Mouse (Mus musculus): ENCODE measurements around the gene Fgfr2. TPM values are rescaled to one million over a fixed set of nuclear protein-coding genes. Genes with fewer than 3 reads are reported as not detected.

The Fgfr2 gene
- polyA plus RNA-seq, 1 experiment from 2014 or later = 123 TPM

DNA sequence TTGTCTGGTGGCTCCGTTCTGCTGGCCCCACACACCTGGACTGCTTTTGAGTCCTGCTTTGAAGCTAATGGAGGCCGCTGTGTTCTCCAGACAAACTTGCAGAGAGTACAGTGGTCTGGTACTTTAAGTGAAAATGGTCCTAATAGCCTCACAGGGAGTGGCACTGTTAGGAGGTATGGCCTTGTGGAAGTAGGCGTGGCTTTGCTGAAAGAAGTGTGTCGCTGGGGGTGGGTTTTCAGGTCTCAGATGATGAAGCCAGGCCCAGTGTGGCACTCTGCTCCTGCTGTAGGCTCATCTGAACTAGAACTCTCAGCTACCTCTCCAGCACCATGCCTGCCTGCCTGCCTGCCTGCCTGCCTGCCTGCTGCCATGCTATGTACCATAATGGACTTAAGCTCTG is 2355.0 kb downstream of the Fgfr2 start:
- ATAC-seq (ENCODE audit: low FRiP score, low read depth) = no peak
- no peak overlapping the region for H3K4me3 ChIP-seq
- no peaks in the 10 kb centered on the region for H3K9me3 ChIP-seq
- H3K27ac ChIP-seq = no peak overlapping the region
- no peak overlapping the region for H3K9ac ChIP-seq
- 83% methylated on average over 4 of the region's 4 CpGs for WGBS
- no peaks in the 10 kb centered on the region for H3K27me3 ChIP-seq
- H3K4me1 ChIP-seq = no peaks in the 10 kb centered on the region
- no peak overlapping the region for H3K4me2 ChIP-seq (replicated peaks)
- H3K36me3 ChIP-seq = peaks cover 33% of the 10 kb centered on the region

GRCm38 (mm10) chr7:130766411-130767170 is 2356.6 kb downstream of the Fgfr2 start:
- H3K36me3 ChIP-seq = peaks cover 35% of the 10 kb centered on the region
- H3K27me3 ChIP-seq = no peaks in the 10 kb centered on the region
- no peak for ATAC-seq (ENCODE audit: low FRiP score, low read depth)
- H3K9me3 ChIP-seq = no peaks in the 10 kb centered on the region
- H3K27ac ChIP-seq = no peak overlapping the region
- no peak overlapping the region for H3K4me3 ChIP-seq
- 83% methylated on average over 30 of the region's 30 CpGs for WGBS
- H3K4me1 ChIP-seq = peaks cover 3% of the 10 kb centered on the region; the same call in 1 of the 2 replicates
- no peak overlapping the region for H3K4me2 ChIP-seq (replicated peaks)
- no peak overlapping the region for H3K9ac ChIP-seq

- H3K9me3 ChIP-seq = no peaks in the 10 kb centered on the region
- H3K27me3 ChIP-seq = no peaks in the 10 kb centered on the region
- no peak for ATAC-seq (ENCODE audit: low FRiP score, low read depth)
- H3K27ac ChIP-seq = no peak overlapping the region
- no peak overlapping the region for H3K9ac ChIP-seq
- no peak overlapping the region for H3K4me2 ChIP-seq (replicated peaks)
- H3K36me3 ChIP-seq = peaks cover 59% of the 10 kb centered on the region
- 95% methylated on average over 17 of the region's 17 CpGs for WGBS
- H3K4me1 ChIP-seq = peaks cover 3% of the 10 kb centered on the region; the same call in 1 of the 2 replicates
- H3K4me3 ChIP-seq = no peak overlapping the region
Observed at GRCm38 (mm10) chr7:130764160-130764559, 2359.0 kb downstream of the Fgfr2 start.

DNA sequence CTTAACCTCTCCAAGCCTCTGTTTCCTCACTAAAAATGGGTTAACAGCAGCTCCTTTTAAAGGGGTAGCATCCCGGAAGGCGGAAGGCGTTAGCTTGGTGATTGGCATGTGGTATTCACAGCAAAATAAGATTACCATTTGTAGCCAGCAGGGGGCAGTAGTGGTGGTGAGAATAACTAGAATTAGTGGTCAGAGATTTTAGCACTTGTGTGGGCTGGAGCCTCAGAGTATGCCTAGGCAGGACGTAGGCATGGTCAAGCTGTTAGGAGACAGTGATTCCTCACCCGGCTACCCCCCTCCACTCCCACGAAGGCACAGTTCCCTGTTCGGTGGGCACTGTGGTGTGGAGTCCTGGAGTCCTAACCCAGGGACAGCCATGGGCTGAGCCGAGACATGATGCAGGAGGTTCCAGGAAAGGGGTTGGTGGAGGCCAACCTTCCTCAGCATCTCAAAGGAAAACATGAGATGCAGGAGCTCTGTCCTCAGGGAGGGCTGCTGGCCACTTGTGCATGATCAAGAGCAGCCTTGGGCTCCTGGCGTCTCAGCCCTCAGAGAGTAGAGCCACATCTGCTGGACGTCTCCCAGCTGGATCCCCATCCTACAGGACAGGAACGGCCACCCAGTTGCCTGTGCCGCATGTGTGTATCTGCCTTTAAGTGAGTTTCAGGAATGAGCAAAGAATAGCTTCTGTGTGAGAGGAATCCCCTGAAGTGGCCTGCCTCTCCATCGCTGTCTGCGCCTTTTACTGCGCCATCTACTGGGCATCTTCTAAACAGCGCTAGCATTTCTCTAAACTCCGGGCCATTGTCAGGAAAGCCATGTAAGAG is 2360.9 kb downstream of the Fgfr2 start:
- 42% methylated on average over 17 of the region's 17 CpGs for WGBS

DNA sequence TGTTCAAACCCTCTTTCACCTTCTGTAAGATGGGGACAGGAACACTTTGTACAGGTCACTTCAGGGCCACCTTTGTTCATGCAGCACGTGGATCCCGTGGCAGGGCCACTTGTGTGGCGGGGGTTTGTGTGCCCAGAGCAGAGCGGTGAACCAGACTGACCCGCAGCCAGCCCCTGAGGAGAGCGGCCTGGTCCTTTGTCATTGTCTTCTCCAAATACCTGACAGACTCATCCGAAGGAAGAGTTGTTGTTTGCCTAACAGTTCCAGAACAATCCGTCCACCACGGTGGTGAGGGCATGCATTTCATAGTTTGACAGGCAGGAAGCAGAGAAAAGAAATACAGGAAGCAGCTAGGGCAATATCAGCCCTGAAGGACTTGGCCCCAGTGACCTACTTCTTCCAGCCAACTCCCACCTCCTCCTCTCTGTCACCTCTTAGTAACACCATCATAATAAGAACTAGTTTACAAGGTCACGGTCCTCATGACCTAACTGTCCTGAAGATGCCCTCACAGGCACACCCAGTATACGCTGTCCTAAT is 2365.8 kb downstream of the Fgfr2 start:
- no peak overlapping the region for H3K9ac ChIP-seq
- no peak overlapping the region for H3K4me3 ChIP-seq
- peaks cover 84% of the 10 kb centered on the region for H3K36me3 ChIP-seq
- no peak overlapping the region for H3K27ac ChIP-seq
- H3K4me2 ChIP-seq (replicated peaks) = no peak overlapping the region
- no peak for ATAC-seq (ENCODE audit: low FRiP score, low read depth)
- no peaks in the 10 kb centered on the region for H3K27me3 ChIP-seq
- 89% methylated on average over 11 of the region's 11 CpGs for WGBS
- H3K9me3 ChIP-seq = no peaks in the 10 kb centered on the region
- peaks cover 2% of the 10 kb centered on the region; the same call in 1 of the 2 replicates for H3K4me1 ChIP-seq

More for the DNA sequence above, 2360.9 kb downstream of the Fgfr2 start:
- Histone ChIP-seq H3K9ac (no peak overlapping the region), H3K4me2 (replicated peaks) (no peak overlapping the region), H3K27me3 (no peaks in the 10 kb centered on the region), H3K27ac (no peak overlapping the region), H3K4me3 (no peak overlapping the region), H3K4me1 (peaks cover 3% of the 10 kb centered on the region; the same call in 1 of the 2 replicates), H3K36me3 (peaks cover 74% of the 10 kb centered on the region), H3K9me3 (no peaks in the 10 kb centered on the region)
- peak; percentile 71 for ATAC-seq (ENCODE audit: low FRiP score, low read depth)

GRCm38 (mm10) chr7:130756343-130756835 is 2366.8 kb downstream of the Fgfr2 start:
- Histone ChIP-seq H3K4me3 (no peak overlapping the region), H3K27me3 (no peaks in the 10 kb centered on the region), H3K27ac (no peak overlapping the region), H3K9ac (no peak overlapping the region), H3K4me1 (no peaks in the 10 kb centered on the region), H3K9me3 (no peaks in the 10 kb centered on the region), H3K4me2 (replicated peaks) (no peak overlapping the region), H3K36me3 (peaks cover 90% of the 10 kb centered on the region)
- 84% methylated on average over 7 of the region's 7 CpGs for WGBS
- ATAC-seq (ENCODE audit: low FRiP score, low read depth) = no peak

DNA sequence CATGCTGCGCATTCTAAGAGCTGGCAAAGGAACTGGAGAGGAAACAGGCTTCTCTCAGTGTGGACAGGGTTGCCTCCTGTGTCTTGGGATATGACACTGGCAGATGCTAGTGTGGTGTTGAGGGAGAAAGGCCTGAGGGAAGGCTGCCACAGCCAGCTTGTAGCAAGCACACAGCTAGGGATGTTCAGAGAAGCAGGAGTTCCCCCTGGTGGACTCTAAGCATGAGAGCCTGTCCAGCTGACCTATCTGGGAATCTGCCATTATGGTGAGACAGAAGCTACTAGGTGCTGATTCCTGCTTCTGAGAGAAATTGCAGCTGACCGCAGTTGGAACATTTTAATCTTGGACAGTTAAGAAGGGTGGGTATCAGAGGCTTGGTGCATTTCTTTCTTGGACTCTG is 2368.4 kb downstream of the Fgfr2 start:
- no peak for ATAC-seq (ENCODE audit: low FRiP score, low read depth)
- Histone ChIP-seq H3K4me1 (no peaks in the 10 kb centered on the region), H3K27ac (no peak overlapping the region), H3K4me3 (no peak overlapping the region), H3K9me3 (no peaks in the 10 kb centered on the region), H3K4me2 (replicated peaks) (no peak overlapping the region), H3K27me3 (no peaks in the 10 kb centered on the region), H3K9ac (no peak overlapping the region), H3K36me3 (peaks cover 89% of the 10 kb centered on the region)
- WGBS = 97% methylated on average over 2 of the region's 2 CpGs

- Histone ChIP-seq H3K27ac (no peak overlapping the region), H3K36me3 (peaks cover 90% of the 10 kb centered on the region), H3K27me3 (no peaks in the 10 kb centered on the region), H3K9ac (no peak overlapping the region), H3K4me2 (replicated peaks) (no peak overlapping the region), H3K4me1 (no peaks in the 10 kb centered on the region), H3K9me3 (no peaks in the 10 kb centered on the region), H3K4me3 (no peak overlapping the region)
- ATAC-seq (ENCODE audit: low FRiP score, low read depth) = no peak
- 72% methylated on average over 9 of the region's 9 CpGs for WGBS
Observed at GRCm38 (mm10) chr7:130751678-130752077, 2371.5 kb downstream of the Fgfr2 start.

DNA sequence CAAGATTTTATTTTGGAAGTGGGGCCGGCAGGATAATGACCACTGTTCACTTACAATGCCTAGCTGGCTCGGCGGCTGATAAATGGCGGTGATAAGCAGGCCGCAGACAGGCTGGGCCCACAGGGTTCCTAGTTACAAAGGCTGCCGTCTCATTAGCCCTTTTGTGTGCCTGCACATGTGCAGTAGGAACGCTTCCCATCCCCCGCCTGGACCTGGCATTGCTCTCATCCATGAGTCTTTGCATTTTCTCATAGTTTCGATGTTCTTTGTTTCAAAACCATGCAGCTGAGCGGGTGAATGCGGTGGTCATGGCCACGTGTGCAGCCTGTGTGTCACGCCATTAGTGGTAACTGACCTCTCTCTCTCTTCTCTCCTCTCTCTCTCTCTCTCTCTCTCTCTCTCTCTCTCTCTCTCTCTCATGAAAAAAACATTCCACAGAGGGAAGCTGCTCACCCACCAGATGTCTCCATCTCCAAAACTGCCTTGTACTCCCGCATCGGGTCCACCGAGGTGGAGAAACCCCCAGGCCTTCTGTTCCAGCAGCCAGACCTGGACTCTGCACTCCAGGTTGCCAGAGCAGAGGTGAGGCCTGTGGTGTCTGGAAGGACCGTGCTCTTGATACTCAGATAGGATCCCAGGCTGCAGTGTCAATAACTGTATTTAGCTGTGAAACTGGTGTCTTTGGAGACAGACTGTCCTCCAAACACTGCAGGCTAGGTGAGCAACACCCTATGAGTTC is 2372.2 kb downstream of the Fgfr2 start:
- no peak overlapping the region for H3K4me3 ChIP-seq
- H3K4me1 ChIP-seq = no peaks in the 10 kb centered on the region
- no peak overlapping the region for H3K9ac ChIP-seq
- H3K27ac ChIP-seq = no peak overlapping the region
- no peak for ATAC-seq (ENCODE audit: low FRiP score, low read depth)
- H3K4me2 ChIP-seq (replicated peaks) = no peak overlapping the region
- no peaks in the 10 kb centered on the region for H3K9me3 ChIP-seq
- H3K36me3 ChIP-seq = peaks cover 91% of the 10 kb centered on the region
- no peaks in the 10 kb centered on the region for H3K27me3 ChIP-seq
- WGBS = 62% methylated on average over 17 of the region's 17 CpGs

DNA sequence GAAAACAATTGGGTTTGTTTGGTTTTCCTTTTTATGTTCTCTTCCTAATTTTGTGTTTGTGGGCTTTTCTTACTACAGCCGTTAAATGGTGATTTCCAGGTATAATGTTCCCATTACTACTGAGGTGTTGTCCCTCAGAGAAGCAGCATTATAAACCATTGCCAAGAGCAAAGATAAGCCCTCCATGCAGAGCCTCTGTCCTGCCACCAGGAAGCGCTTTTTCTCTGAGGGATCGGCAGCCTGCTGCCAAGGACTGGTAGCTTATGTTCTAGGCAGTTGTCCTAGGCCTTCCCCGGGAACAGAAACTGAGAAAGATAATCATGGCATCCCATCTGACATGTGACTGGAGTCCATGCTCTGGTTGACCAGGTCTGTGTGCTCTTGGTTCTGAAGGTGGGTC is 2374.0 kb downstream of the Fgfr2 start:
- no peaks in the 10 kb centered on the region for H3K27me3 ChIP-seq
- H3K36me3 ChIP-seq = peaks cover 91% of the 10 kb centered on the region

DNA sequence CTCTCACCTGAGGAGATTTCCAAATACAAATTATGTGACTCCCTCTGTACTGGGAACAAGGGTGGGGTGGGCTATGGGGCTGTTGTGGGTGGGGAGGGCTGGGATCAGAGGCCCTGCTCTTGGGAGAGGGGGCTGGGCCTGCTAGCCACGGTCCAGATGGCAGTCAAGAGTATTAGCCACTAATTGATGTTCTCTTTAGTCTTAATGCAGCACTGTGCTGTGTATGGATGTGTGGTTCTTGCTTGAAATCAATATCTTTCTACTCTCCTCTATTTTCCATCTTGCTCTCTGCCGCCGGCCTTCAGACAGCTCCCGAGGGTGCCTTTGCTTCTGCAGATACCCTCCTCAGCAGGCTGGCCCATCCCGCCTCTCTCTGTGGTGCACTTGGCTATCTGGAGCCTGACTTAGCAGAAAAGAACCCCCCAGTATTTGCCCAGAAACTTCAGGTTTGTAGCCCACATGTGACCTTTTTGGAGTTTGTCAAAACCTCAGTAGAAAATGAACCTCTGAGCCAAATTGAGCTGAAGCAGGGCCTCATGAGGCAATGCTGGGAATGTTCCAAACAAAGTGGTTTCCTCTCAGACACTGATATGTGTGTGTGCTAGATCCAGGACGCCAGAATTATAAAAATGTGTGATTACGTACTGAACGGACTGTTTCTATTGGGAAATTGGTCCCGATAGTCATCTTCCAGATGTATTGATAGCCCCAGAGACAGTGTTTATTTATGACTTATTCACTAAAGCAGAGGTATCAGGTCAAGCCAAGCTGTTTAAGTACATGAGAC is 2379.7 kb downstream of the Fgfr2 start:
- Histone ChIP-seq H3K9me3 (no peaks in the 10 kb centered on the region), H3K4me2 (replicated peaks) (no peak overlapping the region), H3K4me1 (peaks cover 4% of the 10 kb centered on the region; the same call in 1 of the 2 replicates), H3K36me3 (peaks cover 95% of the 10 kb centered on the region), H3K27ac (no peak overlapping the region), H3K9ac (no peak overlapping the region), H3K27me3 (no peaks in the 10 kb centered on the region), H3K4me3 (no peak overlapping the region)
- ATAC-seq (ENCODE audit: low FRiP score, low read depth) = peak; percentile 24; the same call in 1 of the 2 replicates
- 76% methylated on average over 9 of the region's 9 CpGs for WGBS

More for the DNA sequence above, 2374.0 kb downstream of the Fgfr2 start:
- no peak for ATAC-seq (ENCODE audit: low FRiP score, low read depth)
- Histone ChIP-seq H3K9me3 (no peaks in the 10 kb centered on the region), H3K9ac (no peak overlapping the region), H3K4me3 (no peak overlapping the region), H3K4me2 (replicated peaks) (no peak overlapping the region), H3K27ac (no peak overlapping the region), H3K4me1 (no peaks in the 10 kb centered on the region)
- 94% methylated on average over 4 of the region's 4 CpGs for WGBS
